Mouse (Mus musculus): ENCODE results near the gene Klk7.

The Klk7 gene

DNA sequence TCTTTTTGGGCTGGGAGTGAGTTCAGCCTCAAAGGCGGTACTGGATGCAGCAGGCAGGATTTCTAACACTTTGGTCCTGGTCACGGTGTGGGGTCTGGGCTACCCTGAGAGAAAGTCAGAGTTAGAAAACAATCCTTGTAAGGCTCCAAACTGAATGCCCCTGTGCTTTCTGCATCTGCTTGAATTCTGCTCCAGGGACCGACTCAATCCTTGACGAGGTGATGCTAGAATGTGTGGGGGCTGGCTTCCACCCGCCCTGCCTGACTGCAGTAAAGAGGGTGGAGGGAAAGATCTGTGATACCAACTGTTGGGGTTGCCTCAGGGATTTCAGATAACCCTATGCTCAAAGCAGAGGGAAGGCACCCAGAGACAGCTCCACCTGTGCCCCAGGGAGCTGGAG, at the start of gene Klk7:
TSS of gene Klk7 (plus strand) at position 301 of the 400 bp plus-strand sequence.
- no peak for DNase-seq

GRCm38 (mm10) chr7:43766484-43766883, 44.6 kb upstream of the Klk7 start:
- DNase-seq: no peak

DNA sequence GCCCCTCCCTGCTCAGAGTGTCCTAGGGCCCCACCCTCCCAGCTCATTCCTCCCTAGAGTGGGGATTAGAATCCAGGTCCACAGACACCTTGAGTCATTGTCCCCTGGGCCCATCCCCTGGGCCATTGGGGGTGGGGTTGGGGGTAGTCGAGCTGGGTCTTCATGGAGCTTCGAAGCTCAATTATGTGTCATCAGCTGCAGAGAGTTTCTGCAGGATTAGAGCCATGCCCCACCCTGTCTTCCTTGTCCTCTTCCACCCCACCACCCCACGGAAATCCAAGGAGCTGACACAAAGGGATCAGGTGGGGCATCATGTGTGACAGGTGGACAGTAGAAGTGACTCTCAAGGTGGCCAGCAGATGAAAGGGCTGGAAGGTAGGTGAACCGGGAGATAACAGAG, 42.5 kb upstream of the Klk7 start, which contains the start of gene Klk12:
TSS of gene Klk12 (plus strand) at position 301 of the 400 bp plus-strand sequence.
- no peak for DNase-seq

- no peak for DNase-seq
Observed at GRCm38 (mm10) chr7:43769636-43770035, 41.5 kb upstream of the Klk7 start.

DNA sequence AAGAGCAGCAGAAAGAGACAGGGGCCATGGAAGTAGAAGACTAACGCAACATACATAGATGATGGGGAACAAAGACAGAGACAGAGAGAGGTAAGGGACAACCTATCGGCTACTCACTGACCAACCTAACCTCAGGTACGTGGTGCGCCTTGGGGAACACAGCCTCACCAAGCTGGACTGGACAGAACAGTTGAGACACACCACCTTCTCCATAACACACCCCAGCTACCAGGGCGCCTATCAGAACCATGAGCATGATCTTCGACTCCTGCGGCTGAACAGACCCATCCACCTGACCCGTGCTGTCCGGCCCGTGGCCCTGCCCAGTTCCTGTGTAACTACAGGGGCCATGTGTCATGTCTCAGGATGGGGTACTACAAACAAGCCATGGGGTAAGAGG, 40.4 kb upstream of the Klk7 start:
- DNase-seq: no peak

GRCm38 (mm10) chr7:43771916-43772315, 39.2 kb upstream of the Klk7 start:
- DNase-seq: no peak

DNA sequence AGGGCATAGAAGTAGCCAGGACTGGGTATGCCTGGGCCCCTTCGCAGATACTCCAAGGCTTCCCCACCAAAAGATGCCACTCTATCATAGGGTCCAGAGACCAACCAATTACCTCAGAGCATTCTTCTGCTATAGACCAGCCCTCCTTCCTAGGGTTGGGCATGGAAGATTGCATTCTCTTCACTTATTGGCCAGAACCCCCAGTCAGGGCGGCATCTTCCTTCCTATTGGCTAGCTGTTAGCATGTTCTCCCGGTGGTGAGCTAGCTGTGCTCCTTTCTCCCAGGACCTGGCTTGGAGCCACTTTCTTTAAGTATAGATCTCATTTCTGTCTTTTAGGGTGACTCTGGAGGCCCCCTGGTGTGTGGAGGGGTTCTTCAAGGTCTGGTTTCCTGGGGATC, 38.2 kb upstream of the Klk7 start:
- no peak for DNase-seq

- peak; percentile 0 for DNase-seq
Observed at GRCm38 (mm10) chr7:43774364-43774763, 36.7 kb upstream of the Klk7 start, which contains the start of gene Klk11. Klk11 (plus strand) TSS chr7:43774604.

GRCm38 (mm10) chr7:43774802-43775201, 36.3 kb upstream of the Klk7 start:
- DNase-seq: peak; percentile 0

DNA sequence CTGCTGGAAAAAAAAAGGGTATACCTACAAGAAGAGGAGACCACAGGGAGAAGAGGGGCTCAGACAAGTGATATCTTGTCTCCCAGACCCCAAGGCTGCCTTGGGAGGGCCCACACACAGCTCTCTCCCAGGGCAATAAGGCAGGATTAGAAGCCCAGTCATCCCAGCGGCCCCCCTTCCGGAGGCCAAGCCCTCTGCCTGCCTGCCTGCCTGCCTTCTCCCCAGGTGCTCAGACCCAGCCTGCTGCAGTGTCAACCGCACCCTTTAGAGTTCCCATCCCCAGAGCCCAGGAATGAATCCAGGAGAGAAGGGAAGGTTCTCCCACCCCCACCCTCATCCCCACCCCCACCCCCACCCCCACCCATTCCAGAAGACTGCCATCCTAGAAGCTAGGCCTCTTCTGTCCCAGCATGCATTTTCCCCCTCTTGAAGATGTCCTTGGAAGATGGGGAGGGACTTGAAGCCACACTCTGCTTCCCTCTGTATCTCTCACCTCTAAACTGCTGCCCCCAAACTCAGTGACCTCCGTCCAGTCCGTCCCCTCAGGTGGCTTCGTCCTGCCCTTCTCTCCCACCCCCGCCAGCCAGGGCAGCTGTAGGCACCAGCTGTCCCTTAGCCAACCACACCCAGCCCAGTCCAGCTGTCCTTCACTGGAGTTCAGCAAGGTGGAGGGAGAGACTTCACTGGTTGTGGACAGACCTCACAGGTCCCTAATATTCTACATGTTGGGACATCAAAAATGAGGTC, 35.6 kb upstream of the Klk7 start:
- DNase-seq: peak; percentile 0

- peak; percentile 0 for DNase-seq
Observed at GRCm38 (mm10) chr7:43776506-43776905, 34.6 kb upstream of the Klk7 start.

DNA sequence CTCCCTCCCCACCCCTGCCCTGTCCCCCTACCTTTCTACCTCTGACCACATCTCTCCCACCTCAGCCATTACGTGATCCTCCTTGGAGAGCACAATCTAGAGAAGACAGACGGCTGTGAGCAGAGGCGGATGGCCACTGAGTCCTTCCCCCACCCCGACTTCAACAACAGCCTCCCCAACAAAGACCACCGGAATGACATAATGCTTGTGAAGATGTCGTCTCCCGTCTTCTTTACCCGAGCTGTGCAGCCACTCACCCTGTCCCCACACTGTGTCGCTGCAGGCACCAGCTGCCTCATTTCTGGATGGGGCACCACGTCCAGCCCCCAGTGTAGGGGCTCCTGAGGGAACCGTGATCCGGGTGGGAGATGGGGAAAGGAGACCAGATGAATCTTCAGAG, 33.7 kb upstream of the Klk7 start:
- peak; percentile 0 for DNase-seq

DNA sequence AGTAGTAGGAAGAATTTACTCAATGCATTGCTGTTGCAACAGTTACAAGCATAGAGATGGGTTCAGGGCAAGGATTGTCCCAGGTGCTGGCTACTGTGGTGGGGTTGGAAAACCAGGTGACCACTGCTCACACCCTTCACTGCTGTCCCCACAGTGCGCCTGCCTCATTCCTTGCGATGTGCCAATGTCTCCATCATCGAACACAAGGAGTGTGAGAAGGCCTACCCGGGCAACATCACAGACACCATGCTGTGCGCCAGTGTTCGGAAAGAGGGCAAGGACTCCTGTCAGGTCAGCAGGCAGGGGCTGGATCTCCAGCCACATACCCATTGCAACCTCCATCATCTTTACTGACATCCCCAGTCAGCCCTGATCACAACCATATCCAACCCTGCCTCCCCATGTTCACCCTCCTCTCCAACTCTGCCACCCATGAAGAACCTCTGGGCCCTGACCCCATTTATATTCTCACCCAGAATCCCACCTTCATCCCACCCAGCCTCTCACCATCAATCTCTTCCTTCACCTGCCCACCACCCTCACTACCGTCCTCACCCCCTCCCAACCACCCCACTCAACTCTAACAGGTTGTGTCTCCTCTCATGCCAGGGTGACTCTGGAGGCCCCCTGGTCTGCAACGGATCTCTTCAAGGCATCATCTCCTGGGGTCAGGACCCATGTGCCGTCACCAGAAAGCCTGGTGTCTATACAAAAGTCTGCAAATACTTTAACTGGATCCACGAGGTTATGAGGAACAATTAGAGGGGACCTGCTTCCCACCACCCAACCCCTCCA, 32.7 kb upstream of the Klk7 start:
- DNase-seq: peak; percentile 0

GRCm38 (mm10) chr7:43780241-43780640, 30.9 kb upstream of the Klk7 start:
- DNase-seq: no peak

GRCm38 (mm10) chr7:43780746-43781145, 30.3 kb upstream of the Klk7 start, which contains the start of gene Klk10:
Klk10 (plus strand) TSS chr7:43781035.
- no peak for DNase-seq

GRCm38 (mm10) chr7:43781541-43781940, 29.6 kb upstream of the Klk7 start:
- no peak for DNase-seq

- peak; percentile 47 for DNase-seq
Observed at GRCm38 (mm10) chr7:43782275-43783265, 28.5 kb upstream of the Klk7 start.

DNA sequence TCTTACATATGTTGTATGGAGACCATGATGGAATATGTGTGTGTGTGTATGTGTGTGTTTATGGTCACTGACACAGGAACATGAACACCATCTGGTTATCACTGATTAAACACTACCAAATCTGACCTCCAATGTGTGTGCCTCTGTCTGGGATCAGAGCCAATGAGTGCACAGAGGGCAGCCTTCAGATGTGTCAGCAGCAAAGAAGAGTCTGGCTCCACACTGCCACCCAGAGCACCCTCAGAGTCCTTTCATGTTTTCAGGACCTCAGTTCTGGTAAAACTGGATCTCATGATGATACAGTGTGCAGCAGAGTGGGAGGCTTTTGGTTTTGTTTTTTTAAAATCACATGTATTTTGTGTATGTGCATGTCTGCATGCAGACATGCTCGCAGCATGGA, 25.8 kb upstream of the Klk7 start:
- DNase-seq: no peak

- no peak for DNase-seq
Observed at GRCm38 (mm10) chr7:43788096-43788495, 23.0 kb upstream of the Klk7 start.

GRCm38 (mm10) chr7:43789295-43789694, 21.8 kb upstream of the Klk7 start:
- no peak for DNase-seq

- no peak for DNase-seq
Observed at GRCm38 (mm10) chr7:43791591-43791990, 19.5 kb upstream of the Klk7 start, which contains the start of gene Klk9. Klk9 (plus strand) TSS chr7:43791891.

DNA sequence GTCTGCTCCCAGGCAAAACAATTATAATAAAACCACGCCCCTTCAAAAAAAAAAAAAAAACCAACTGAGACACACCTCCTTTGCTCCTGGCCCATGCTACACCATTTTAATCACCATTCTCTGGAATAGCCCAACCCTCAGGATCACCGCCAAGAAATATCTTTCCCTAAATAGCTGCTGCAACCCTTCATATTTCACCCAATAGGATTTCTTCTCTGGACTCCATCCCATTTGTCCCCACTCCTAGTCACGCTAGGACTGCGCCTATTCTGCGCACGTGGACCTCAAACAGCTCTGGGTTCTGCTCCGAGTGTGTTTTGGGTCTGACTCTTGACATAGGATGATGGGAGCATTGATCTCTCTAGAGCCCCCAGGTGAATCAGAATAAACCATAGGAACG, 14.7 kb upstream of the Klk7 start:
- no peak for DNase-seq

- peak; percentile 4 for DNase-seq
Observed at GRCm38 (mm10) chr7:43797333-43797769, 13.7 kb upstream of the Klk7 start, which contains the start of gene Klk8. Klk8 (plus strand) TSS chr7:43797577.

Data from kidney, adult 11 months (tissue).